In genomic region chr10:21470589-21470988, GRCm38 (mm10) we compare ENCODE assay signal across 12 mouse cellular contexts.
A peak's percentile ranks its signal among the peaks of the same experiment; 100 is the strongest.
DNase-seq lines count a peak whose midpoint lies in the region; ATAC-seq lines count a peak whose summit lies in the region.
"Had no signal": no experiment of that assay in that cellular context is flagged by ENCODE, and none has a peak within 500 bp of the region (broad histone marks: within the 10 kb centered on the region; RNA-seq: fewer than 3 reads in every experiment).

No protein-coding gene starts in this region.

- no peaks in the 10 kb centered on the region for H3K36me3 ChIP-seq in forebrain, embryonic 16.5 days (ENCODE audit: control insufficient read depth, insufficient read depth)
- H3K36me3 ChIP-seq in forebrain, embryonic 13.5 days (ENCODE audit: poor library complexity, severe bottlenecking), result no peaks in the 10 kb centered on the region
- H3K36me3 ChIP-seq: lung, embryonic 15.5 days; midbrain, embryonic 12.5 days had no signal

- DNase-seq in thymus, postnatal 0 days (ENCODE audit: low spot score), result peak; percentile 20
- DNase-seq in thymus, postnatal 10 days (ENCODE audit: low spot score in 2 of 2), result no peak
- DNase-seq in left cerebral cortex, adult 18-20 months (ENCODE audit: low spot score in 2 of 2), result peak; percentile 32 to 50
- no peak for DNase-seq in adrenal gland, postnatal 4 days (ENCODE audit: low spot score in 2 of 2)
- DNase-seq in spleen, adult 12 weeks (ENCODE audit: low spot score), result no peak
- DNase-seq: cerebellum, postnatal 25 days; heart, adult 11 months had no signal

- H3K9me3 ChIP-seq in forebrain, embryonic 16.5 days (ENCODE audit: control insufficient read depth, low read length), result no peaks in the 10 kb centered on the region
- H3K9me3 ChIP-seq in forebrain, embryonic 13.5 days (replicated peaks), result no peaks in the 10 kb centered on the region
- H3K9me3 ChIP-seq: lung, embryonic 15.5 days; midbrain, embryonic 12.5 days had no signal

- H3K4me2 ChIP-seq in forebrain, embryonic 16.5 days (ENCODE audit: low read length), result no peak overlapping the region
- H3K4me2 ChIP-seq in forebrain, embryonic 13.5 days, result no peak overlapping the region
- H3K4me2 ChIP-seq: lung, embryonic 15.5 days; midbrain, embryonic 12.5 days had no signal

- no peak overlapping the region for H3K4me3 ChIP-seq in forebrain, embryonic 16.5 days (replicated peaks; ENCODE audit: low read length)
- no peak overlapping the region for H3K4me3 ChIP-seq in forebrain, embryonic 13.5 days
- H3K4me3 ChIP-seq: lung, embryonic 15.5 days; midbrain, embryonic 12.5 days had no signal

- no peak overlapping the region for H3K27ac ChIP-seq in forebrain, embryonic 16.5 days (ENCODE audit: low read length)
- H3K27ac ChIP-seq in forebrain, embryonic 13.5 days, result no peak overlapping the region
- H3K27ac ChIP-seq: lung, embryonic 15.5 days; midbrain, embryonic 12.5 days had no signal

- H3K4me1 ChIP-seq in forebrain, embryonic 16.5 days (replicated peaks; ENCODE audit: control insufficient read depth, insufficient read depth, low read length), result peaks cover 11% of the 10 kb centered on the region
- peaks cover 13% of the 10 kb centered on the region for H3K4me1 ChIP-seq in forebrain, embryonic 13.5 days

- no peak overlapping the region for H3K9ac ChIP-seq in forebrain, embryonic 16.5 days (replicated peaks; ENCODE audit: low read depth, low read length)
- H3K9ac ChIP-seq in forebrain, embryonic 13.5 days, result no peak overlapping the region
- H3K9ac ChIP-seq: lung, embryonic 15.5 days; midbrain, embryonic 12.5 days had no signal

- WGBS in forebrain, embryonic 16.5 days, result 76% methylated on average over 20 of the region's 20 CpGs
- 78% methylated on average over 20 of the region's 20 CpGs for WGBS in forebrain, embryonic 13.5 days

- no peaks in the 10 kb centered on the region for H3K27me3 ChIP-seq in forebrain, embryonic 16.5 days (replicated peaks; ENCODE audit: control insufficient read depth, insufficient read depth, low read length)
- no peaks in the 10 kb centered on the region for H3K27me3 ChIP-seq in forebrain, embryonic 13.5 days
- H3K27me3 ChIP-seq: lung, embryonic 15.5 days had no signal

- ATAC-seq in forebrain, embryonic 16.5 days, result 0 out of 2 replicates have a peak, but pooled peaks have one; percentile 37
- no peak for ATAC-seq in forebrain, embryonic 13.5 days
- ATAC-seq in megakaryocyte progenitor cell, adult 5-6 weeks (replicated peaks; ENCODE audit: poor library complexity), result no peak

Comparison
In these comparisons a context has a peak if more than half of its experiments do, and no peak if none do; other contexts are left out.
1. DNase-seq: peak in thymus, postnatal 0 days (single experiment) and left cerebral cortex, adult 18-20 months (2 of 2); none in thymus, postnatal 10 days (0 of 2), adrenal gland, postnatal 4 days (0 of 2) and spleen, adult 12 weeks (single experiment).